Mouse (Mus musculus) spleen, adult 12 weeks (tissue): ENCODE measurements around the gene Prc1.
"Not testable (repeated sequence)": the region's sequence is repeated elsewhere in the genome, so short reads cannot be mapped to it uniquely, and the experiment has no call there.

Experiments used
- DNase-seq: peaks from one replicate; pipeline ENCODE4 v3.0.0; 2022; ENCODE audit warnings: low spot score

The Prc1 gene

GRCm38 (mm10) chr7:80285725-80286124 is 8.5 kb upstream of the Prc1 start:
- DNase-seq, result no peak

- no peak for DNase-seq
Observed at GRCm38 (mm10) chr7:80287736-80288135, 6.5 kb upstream of the Prc1 start.

- DNase-seq, result no peak
Observed at GRCm38 (mm10) chr7:80294764-80295648, 756 bp downstream of the Prc1 start.

GRCm38 (mm10) chr7:80296462-80296861 is 2.2 kb downstream of the Prc1 start:
- no peak for DNase-seq

- DNase-seq, result no peak
Observed at GRCm38 (mm10) chr7:80297041-80297440, 2.8 kb downstream of the Prc1 start.

GRCm38 (mm10) chr7:80298754-80299153 is 4.5 kb downstream of the Prc1 start:
- no peak for DNase-seq

- DNase-seq, result no peak
Observed at GRCm38 (mm10) chr7:80299568-80299967, 5.3 kb downstream of the Prc1 start.

GRCm38 (mm10) chr7:80301522-80301921 is 7.3 kb downstream of the Prc1 start:
- DNase-seq, result no peak

GRCm38 (mm10) chr7:80307766-80308165 is 13.5 kb downstream of the Prc1 start:
- no peak for DNase-seq

- DNase-seq, result no peak
Observed at GRCm38 (mm10) chr7:80310771-80311170, 16.5 kb downstream of the Prc1 start.

GRCm38 (mm10) chr7:80315733-80316132 is 21.5 kb downstream of the Prc1 start:
- no peak for DNase-seq

- no peak for DNase-seq
Observed at GRCm38 (mm10) chr7:80317439-80318115, 23.3 kb downstream of the Prc1 start.

- no peak for DNase-seq
Observed at GRCm38 (mm10) chr7:80318670-80319069, 24.4 kb downstream of the Prc1 start.

GRCm38 (mm10) chr7:80319846-80320496 is 25.7 kb downstream of the Prc1 start:
- no peak for DNase-seq

- DNase-seq, result no peak
Observed at GRCm38 (mm10) chr7:80323336-80323735, 29.1 kb downstream of the Prc1 start.

GRCm38 (mm10) chr7:80324043-80324815 is 30.0 kb downstream of the Prc1 start, which contains the start of gene Rccd1:
Gene Rccd1, minus strand, starts transcription at chr7:80324454.
- DNase-seq, result peak; percentile 96

GRCm38 (mm10) chr7:80324816-80325119 is 30.5 kb downstream of the Prc1 start:
- DNase-seq, result not testable (repeated sequence)

- DNase-seq, result no peak
Observed at GRCm38 (mm10) chr7:80325292-80325868, 31.1 kb downstream of the Prc1 start.

- no peak for DNase-seq
Observed at GRCm38 (mm10) chr7:80326076-80326475, 31.8 kb downstream of the Prc1 start.

GRCm38 (mm10) chr7:80330278-80330677 is 36.0 kb downstream of the Prc1 start:
- no peak for DNase-seq

- DNase-seq, result no peak
Observed at GRCm38 (mm10) chr7:80331433-80331832, 37.2 kb downstream of the Prc1 start.

- DNase-seq, result no peak
Observed at GRCm38 (mm10) chr7:80334848-80335247, 40.6 kb downstream of the Prc1 start.
